Mouse (Mus musculus) heart, embryonic 16.5 days (tissue): ENCODE data around the gene Unc5cl. TPM values are rescaled to one million over a fixed set of nuclear protein-coding genes. Genes with fewer than 3 reads are reported as not detected.

ENCODE experiments used
- ATAC-seq: fragments of 200-750 bp; cut with Nextera tagmentation; replicated peaks from 2 replicates; pipeline ENCODE4 v1.8.0; 2017; ENCODE audit warnings: moderate number of reproducible peaks; ENCODE audit not compliant: insufficient read depth, low FRiP score; ENCODE audit errors: extremely low read depth
- H3K27ac ChIP-seq: fragments of 300-500 bp; sonication (generic); 2 replicates; pipeline ENCODE4 v1.5.1; 2014; ENCODE audit warnings: mild to moderate bottlenecking, low read length, control low read depth, moderate library complexity
- H3K27me3 ChIP-seq: fragments of 300-500 bp; sonication (generic); 2 replicates; pipeline ENCODE4 v1.6.1; 2014; ENCODE audit warnings: low read length, mixed read lengths; ENCODE audit not compliant: control insufficient read depth, insufficient read depth
- H3K36me3 ChIP-seq: fragments of 300-500 bp; sonication (generic); 2 replicates; pipeline ENCODE4 v1.6.1; 2014; ENCODE audit not compliant: control insufficient read depth, insufficient read depth
- H3K4me1 ChIP-seq: fragments of 300-500 bp; sonication (generic); 2 replicates; pipeline ENCODE4 v1.6.1; 2014; ENCODE audit warnings: low read length, mixed read lengths; ENCODE audit not compliant: control insufficient read depth, insufficient read depth
- H3K4me2 ChIP-seq: fragments of 300-500 bp; sonication (generic); 2 replicates; pipeline ENCODE4 v1.6.1; 2014; ENCODE audit warnings: low read depth, mild to moderate bottlenecking, control low read depth, low read length
- H3K4me3 ChIP-seq: fragments of 300-500 bp; sonication (generic); 2 replicates; pipeline ENCODE4 v1.5.1; 2014; ENCODE audit warnings: mild to moderate bottlenecking, control low read depth, low read length
- H3K9ac ChIP-seq: fragments of 300-500 bp; sonication (generic); 2 replicates; pipeline ENCODE4 v1.6.1; 2014; ENCODE audit warnings: low read length, control low read depth
- H3K9me3 ChIP-seq: fragments of 300-500 bp; sonication (generic); replicated peaks from 2 replicates; pipeline ENCODE4 v1.6.1; 2016; ENCODE audit warnings: low read length; ENCODE audit not compliant: control insufficient read depth
- WGBS: fragments of 180-500 bp; shearing (Covaris S2); extraction: QIAGEN DNeasy Blood & Tissue Kit; methylation state at CpG from one replicate; pipeline ENCODE4 v1.1.7; 2014; 5-methylcytosine and 5-hydroxymethylcytosine counted together
- polyA plus RNA-seq: library from polyadenylated mRNA; unstranded; fragments of >200 nt; fragmentation: Nextera tagmentation; extraction: Ambion mirVana; gene quantifications from 2 replicates; pipeline ENCODE4 v1.2.1, GENCODE M21; 2015

The Unc5cl gene
- polyA plus RNA-seq, 1 experiment from 2014 or later: 2.0 TPM

DNA sequence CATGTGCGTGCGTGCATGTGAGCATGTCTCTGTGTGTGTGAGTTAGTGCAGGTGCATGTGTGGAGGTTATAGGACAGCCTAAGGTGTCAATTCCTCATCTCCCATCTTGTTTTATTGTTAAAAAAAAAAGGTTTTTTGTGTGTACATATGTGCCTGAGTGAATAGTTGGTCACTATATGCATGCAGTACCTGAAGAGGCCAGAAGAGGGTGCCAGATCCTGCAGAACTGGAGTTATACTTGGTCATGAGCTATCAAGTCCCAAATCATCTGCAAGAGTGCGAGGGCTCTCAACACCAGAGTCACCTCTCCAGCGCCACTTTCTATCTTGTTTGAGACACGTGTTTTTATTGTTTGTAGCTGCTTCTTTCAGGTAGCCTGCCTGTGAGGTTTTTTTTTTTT lies 83.6 kb downstream of the Unc5cl start:
- Histone ChIP-seq H3K27ac (no peak overlapping the region), H3K27me3 (no peaks in the 10 kb centered on the region), H3K4me3 (no peak overlapping the region), H3K9me3 (peaks cover 8% of the 10 kb centered on the region), H3K4me2 (no peak overlapping the region), H3K9ac (no peak overlapping the region), H3K4me1 (no peaks in the 10 kb centered on the region), H3K36me3 (no peaks in the 10 kb centered on the region)
- ATAC-seq: no peak
- 77% methylated on average over 5 of the region's 5 CpGs for WGBS

DNA sequence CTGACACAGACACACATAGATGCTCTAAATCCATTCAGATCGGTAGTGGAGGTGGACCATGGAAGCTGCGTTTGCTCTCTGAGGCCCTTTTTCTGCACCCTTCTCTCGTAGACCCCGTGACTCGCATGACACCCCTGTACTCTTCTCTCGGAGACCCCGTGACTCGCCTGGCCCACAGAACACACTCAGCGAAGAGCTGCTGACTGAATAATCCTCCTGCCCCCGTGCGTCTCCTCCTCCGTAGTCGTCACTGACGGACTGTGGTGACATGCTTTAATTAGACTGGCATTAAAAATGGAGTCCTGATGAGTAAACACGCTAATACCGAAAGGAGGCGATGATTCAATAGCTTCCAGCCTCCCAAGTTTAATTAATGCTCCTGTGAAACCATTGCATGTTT lies 84.6 kb downstream of the Unc5cl start:
- no peak overlapping the region for H3K4me3 ChIP-seq
- peaks cover 8% of the 10 kb centered on the region for H3K9me3 ChIP-seq
- WGBS: 86% methylated on average over 17 of the region's 17 CpGs
- no peaks in the 10 kb centered on the region for H3K36me3 ChIP-seq
- H3K27ac ChIP-seq: no peak overlapping the region
- no peak for ATAC-seq
- no peak overlapping the region for H3K4me2 ChIP-seq
- no peaks in the 10 kb centered on the region for H3K4me1 ChIP-seq
- H3K27me3 ChIP-seq: no peaks in the 10 kb centered on the region
- H3K9ac ChIP-seq: no peak overlapping the region

DNA sequence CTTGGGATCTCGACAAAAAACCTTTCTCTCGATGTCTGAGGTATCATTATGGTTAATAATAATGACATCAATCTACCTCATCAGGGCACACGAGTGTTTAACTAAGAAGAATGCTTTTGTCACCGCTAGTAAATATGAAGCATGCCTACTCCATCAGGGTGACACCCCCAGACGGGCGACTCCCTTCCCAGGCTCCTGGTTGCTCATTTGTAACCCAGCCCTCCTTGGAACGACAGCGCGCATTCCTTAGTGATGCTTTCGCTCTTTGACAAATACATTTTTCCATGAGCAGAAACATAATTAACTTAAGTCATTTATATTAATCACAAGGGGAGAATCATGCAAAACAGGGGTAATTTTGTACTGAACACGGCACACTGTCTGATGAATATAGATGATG lies 88.0 kb downstream of the Unc5cl start:
- Histone ChIP-seq H3K27me3 (no peaks in the 10 kb centered on the region), H3K36me3 (no peaks in the 10 kb centered on the region), H3K4me2 (no peak overlapping the region), H3K4me1 (no peaks in the 10 kb centered on the region), H3K4me3 (no peak overlapping the region), H3K27ac (no peak overlapping the region), H3K9me3 (peaks cover 8% of the 10 kb centered on the region), H3K9ac (no peak overlapping the region)
- ATAC-seq: no peak
- 72% methylated on average over 11 of the region's 11 CpGs for WGBS

DNA sequence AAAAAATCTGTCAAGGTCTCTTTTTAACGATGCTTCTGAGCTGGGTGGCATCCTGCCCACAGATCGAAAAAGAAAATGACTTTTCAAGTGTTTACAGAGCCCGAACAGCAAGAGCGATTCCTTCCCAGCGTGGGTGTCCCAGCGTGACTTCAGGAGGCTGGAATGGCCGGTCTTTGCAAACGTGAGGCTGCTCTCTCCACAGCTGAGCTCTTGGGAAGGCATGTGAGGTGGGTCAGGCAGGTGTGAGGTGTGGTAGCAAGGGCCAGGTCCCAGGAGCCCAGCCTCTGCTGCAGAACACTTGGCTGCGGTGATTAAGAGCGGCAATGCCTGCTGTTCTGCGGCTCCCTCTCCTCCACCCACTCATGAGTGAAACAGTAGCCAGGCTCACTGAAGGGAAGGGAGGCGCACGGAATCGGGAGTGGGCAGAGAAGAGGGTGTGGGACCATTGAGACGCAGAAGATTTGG lies 88.6 kb downstream of the Unc5cl start:
- Histone ChIP-seq H3K36me3 (no peaks in the 10 kb centered on the region), H3K27me3 (no peaks in the 10 kb centered on the region), H3K4me2 (no peak overlapping the region), H3K9me3 (peaks cover 3% of the 10 kb centered on the region), H3K27ac (no peak overlapping the region), H3K9ac (no peak overlapping the region), H3K4me3 (no peak overlapping the region), H3K4me1 (no peaks in the 10 kb centered on the region)
- 59% methylated on average over 15 of the region's 15 CpGs for WGBS
- ATAC-seq: no peak

DNA sequence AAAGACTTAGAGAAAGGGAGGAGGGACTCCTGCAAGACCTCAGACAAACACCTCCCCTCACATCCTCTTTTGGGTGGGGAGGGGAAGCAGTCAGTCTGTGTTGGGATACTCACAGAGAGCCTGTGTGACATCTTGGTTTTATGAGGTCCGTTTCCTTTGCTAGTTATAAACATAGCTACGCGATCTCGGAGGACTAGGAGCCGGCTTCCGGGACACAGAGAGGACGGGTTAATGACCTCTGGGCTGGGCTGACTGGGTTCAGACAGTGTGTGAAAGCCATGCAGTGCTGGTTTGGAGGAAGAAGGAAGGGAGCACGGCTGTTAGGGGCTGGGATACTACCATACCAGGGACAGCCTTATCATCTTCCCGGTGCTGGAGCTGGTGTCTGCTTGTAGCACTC lies 90.0 kb downstream of the Unc5cl start:
- Histone ChIP-seq H3K9me3 (0 out of 2 replicates have a peak, but pooled peaks cover 4% of the 10 kb centered on the region), H3K9ac (no peak overlapping the region), H3K27ac (no peak overlapping the region), H3K36me3 (no peaks in the 10 kb centered on the region), H3K4me1 (no peaks in the 10 kb centered on the region), H3K4me2 (no peak overlapping the region), H3K4me3 (no peak overlapping the region), H3K27me3 (no peaks in the 10 kb centered on the region)
- 63% methylated on average over 9 of the region's 9 CpGs for WGBS
- ATAC-seq: no peak

DNA sequence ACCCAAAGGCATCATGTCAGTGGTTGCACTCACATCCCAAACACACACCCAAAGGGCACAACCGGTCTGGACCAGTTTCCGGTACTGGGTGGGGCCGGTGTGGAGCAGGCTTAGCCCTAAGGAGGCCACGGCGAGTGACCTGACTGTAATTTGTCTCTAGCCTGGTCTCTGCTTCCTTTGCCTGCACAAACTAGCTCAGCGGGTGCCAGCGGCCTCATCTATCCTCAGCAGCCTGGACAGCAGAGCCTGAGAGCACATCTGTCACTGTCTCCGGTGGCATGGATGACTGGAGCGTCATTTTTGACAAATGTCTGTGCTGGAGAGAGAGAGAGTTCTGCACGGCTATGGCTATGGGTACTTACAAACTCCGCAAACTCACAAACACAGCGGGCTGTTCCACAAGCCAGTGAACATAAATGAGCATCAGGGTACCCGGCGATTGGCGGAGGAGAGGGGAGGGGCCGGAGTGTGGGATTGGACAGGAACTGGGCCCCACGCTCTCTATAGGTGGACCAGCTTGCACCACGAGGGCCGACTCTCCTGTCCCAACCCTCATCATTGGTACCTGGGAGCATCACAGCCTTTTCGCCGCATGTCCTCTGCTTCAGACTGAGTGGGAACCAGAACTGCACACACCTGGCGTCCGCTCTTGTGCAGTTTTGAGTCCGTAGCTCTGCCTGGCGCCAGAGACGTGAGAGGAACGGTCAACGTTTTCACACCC lies 90.7 kb downstream of the Unc5cl start:
- H3K4me1 ChIP-seq: no peaks in the 10 kb centered on the region
- ATAC-seq: no peak; the same call in 1 of the 2 replicates
- H3K4me2 ChIP-seq: no peak overlapping the region
- H3K4me3 ChIP-seq: no peak overlapping the region
- no peak overlapping the region for H3K9ac ChIP-seq
- peaks cover 9% of the 10 kb centered on the region; the same call in 1 of the 2 replicates for H3K9me3 ChIP-seq
- H3K36me3 ChIP-seq: no peaks in the 10 kb centered on the region
- H3K27ac ChIP-seq: no peak overlapping the region
- WGBS: 64% methylated on average over 28 of the region's 28 CpGs
- H3K27me3 ChIP-seq: no peaks in the 10 kb centered on the region

DNA sequence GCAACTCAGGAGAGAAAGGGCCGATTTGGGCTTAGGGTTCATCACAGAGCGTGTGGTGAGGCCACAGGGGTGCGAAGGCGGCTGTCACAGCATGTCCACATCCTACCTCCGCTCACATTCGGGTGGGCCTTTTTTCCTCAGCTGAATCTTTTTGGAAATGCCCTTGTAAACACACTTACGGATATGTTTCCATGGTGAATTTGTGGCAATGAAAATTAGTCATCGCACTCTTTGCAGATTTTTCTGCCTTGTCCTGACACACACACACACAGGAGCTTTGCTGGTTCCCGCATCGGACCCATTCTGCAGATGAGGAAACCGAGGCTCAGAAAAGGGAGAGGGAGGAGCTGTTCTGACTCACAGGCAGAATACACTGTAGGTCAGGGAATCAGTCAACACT lies 91.3 kb downstream of the Unc5cl start:
- Histone ChIP-seq H3K9me3 (peaks cover 9% of the 10 kb centered on the region; the same call in 1 of the 2 replicates), H3K4me3 (no peak overlapping the region), H3K27me3 (no peaks in the 10 kb centered on the region), H3K36me3 (no peaks in the 10 kb centered on the region), H3K4me1 (no peaks in the 10 kb centered on the region), H3K4me2 (no peak overlapping the region), H3K9ac (no peak overlapping the region), H3K27ac (no peak overlapping the region)
- WGBS: 83% methylated on average over 11 of the region's 11 CpGs
- ATAC-seq: no peak

DNA sequence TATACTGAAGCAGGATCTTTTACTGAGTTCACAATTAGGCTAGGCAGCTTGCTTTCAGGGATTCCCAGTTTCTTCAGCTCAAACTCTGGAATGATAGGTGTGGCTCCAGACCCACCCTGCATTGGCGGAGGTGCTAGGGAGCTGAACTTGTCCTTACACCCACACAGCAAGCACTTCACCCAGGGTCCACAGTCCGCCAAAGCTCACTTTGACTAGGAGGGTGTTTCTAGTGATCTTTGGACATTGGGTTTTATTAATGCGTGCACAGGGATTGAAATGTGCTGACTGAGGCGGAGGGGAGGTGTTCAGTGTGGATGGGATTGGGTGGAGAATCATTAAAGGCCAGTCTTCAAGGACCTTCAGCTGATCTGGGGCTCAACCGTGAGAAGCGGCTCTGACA lies 93.0 kb downstream of the Unc5cl start:
- no peak overlapping the region for H3K27ac ChIP-seq
- H3K9me3 ChIP-seq: peaks cover 9% of the 10 kb centered on the region; the same call in 1 of the 2 replicates
- 76% methylated on average over 6 of the region's 6 CpGs for WGBS
- H3K9ac ChIP-seq: no peak overlapping the region
- no peak overlapping the region for H3K4me3 ChIP-seq
- no peak overlapping the region for H3K4me2 ChIP-seq
- no peak for ATAC-seq
- no peaks in the 10 kb centered on the region for H3K27me3 ChIP-seq
- no peaks in the 10 kb centered on the region for H3K36me3 ChIP-seq
- no peaks in the 10 kb centered on the region for H3K4me1 ChIP-seq

DNA sequence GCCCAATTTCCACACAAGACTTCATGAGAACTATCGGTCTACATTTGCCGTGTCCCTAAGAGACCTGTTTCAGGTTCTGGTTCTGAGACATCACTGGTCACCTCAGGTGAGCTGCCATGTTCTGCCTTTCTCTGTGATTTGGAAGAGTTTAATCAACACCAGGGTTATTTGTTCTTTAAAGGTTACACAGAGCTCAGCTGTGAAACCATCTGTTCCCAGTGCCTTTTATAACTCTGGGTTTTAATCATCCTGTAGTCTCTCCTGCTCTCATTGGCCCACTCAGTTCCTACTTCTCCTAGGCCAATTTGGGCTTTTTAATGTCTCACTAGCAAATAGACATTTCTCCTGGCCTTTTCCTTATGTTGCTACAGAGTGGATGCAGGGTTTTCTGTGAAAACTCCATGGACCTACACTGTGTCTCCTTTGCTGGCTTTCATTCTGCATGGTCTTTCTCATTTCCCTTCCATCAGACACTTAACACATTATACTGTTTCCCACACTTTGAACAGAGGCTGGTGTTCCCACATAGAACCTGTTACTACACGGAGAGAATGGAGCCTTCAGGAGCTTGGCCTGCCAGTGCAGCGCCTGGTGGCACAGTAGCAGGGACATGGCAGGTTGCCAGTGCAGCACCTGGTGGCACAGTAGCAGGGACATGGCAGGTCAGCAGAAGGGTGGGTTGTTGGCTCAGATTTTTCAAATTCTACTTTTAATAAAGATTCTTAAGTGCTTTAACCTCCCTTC lies 97.3 kb downstream of the Unc5cl start:
- WGBS: 81% methylated on average over 4 of the region's 4 CpGs
- H3K9me3 ChIP-seq: peaks cover 9% of the 10 kb centered on the region; the same call in 1 of the 2 replicates
- no peak for ATAC-seq
- no peaks in the 10 kb centered on the region for H3K36me3 ChIP-seq
- H3K4me3 ChIP-seq: no peak overlapping the region
- H3K4me2 ChIP-seq: no peak overlapping the region
- H3K27me3 ChIP-seq: no peaks in the 10 kb centered on the region
- no peaks in the 10 kb centered on the region for H3K4me1 ChIP-seq
- no peak overlapping the region for H3K27ac ChIP-seq
- H3K9ac ChIP-seq: no peak overlapping the region
